Mouse (Mus musculus): ENCODE measurements at regions not wholly inside any gene's neighbourhood (a gene's known extent, or its start where the extent isn't known, plus 50 kb on each side); places are given as distances from the start of the nearest gene placed in this dataset.

DNA sequence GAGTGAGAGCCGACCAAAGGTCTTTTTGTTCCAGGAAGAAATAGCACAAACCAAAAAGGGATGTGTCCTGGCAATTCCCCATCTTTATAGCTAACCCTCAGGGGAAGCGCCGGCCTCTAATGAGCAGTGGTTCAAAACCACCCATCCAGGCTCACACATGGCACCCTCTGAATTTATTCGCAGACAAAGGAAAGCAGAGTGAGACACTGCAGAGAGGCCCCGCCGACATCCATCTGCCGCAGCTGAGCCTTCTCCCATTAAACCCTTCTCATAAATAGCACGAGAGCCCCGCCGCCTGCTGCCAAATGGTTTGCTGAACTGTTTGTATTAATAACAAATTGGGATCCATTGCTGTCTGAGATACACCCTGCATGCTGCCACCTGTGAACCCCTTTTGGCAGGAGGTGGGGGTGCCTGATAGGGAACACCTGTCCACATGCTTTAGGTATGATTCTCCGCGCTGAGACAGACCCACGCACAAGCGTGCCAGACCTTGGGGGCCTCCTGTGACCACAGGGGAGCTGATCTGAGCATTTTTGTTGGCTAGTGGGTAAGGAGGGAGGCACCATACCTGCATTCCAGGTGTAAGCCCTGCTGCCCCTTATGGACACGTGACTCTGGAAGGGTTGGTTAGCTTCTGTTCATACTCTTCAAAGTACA lies 422.6 kb upstream of the Castor2 start:
- TF ChIP-seq POLR2A (IDR thresholded peaks at IDR 0.05; ENCODE audit: low read depth, low read length) (no peak), CTCF (conservative IDR thresholded peaks at IDR 0.05; ENCODE audit: insufficient read depth, insufficient read length, low read depth, low read length) (no peak)
